In genomic region chr19:60615470-60616200, GRCm38 (mm10) we compare ENCODE assay signal across 10 mouse cellular contexts. TPM values are rescaled to one million over a fixed set of nuclear protein-coding genes. Genes with fewer than 3 reads are reported as not detected.
DNase-seq lines count a peak whose midpoint lies in the region; ATAC-seq and TF ChIP-seq lines count a peak whose summit lies in the region.
"Had no signal": no experiment of that assay in that cellular context is flagged by ENCODE, and none has a peak within 500 bp of the region (broad histone marks: within the 10 kb centered on the region; RNA-seq: fewer than 3 reads in every experiment).

No protein-coding gene starts in this region.

- ATAC-seq in neural tube, embryonic 14.5 days (ENCODE audit: low read depth), result peak; percentile 71; the same call in 1 of the 2 replicates
- ATAC-seq in midbrain, postnatal 0 days (ENCODE audit: low FRiP score), result peak; percentile 60; the same call in 1 of the 2 replicates
- ATAC-seq in intestine, embryonic 16.5 days, result no peak
- no peak for ATAC-seq in liver, embryonic 12.5 days

- no peaks in the 10 kb centered on the region for H3K9me3 ChIP-seq in neural tube, embryonic 14.5 days (ENCODE audit: control insufficient read depth, low read length)
- no peaks in the 10 kb centered on the region for H3K9me3 ChIP-seq in midbrain, postnatal 0 days (ENCODE audit: low read length)
- H3K9me3 ChIP-seq in intestine, embryonic 16.5 days (ENCODE audit: control insufficient read depth, low read length), result no peaks in the 10 kb centered on the region
- no peaks in the 10 kb centered on the region for H3K9me3 ChIP-seq in liver, embryonic 12.5 days (replicated peaks)
- H3K9me3 ChIP-seq: megakaryocyte, embryonic 14.5 days had no signal

- intact Hi-C loops in gastrocnemius, postnatal 14 days (cut with DNase I; ENCODE audit: low total_unique reads), result no loop called here

- H3K36me3 ChIP-seq in neural tube, embryonic 14.5 days (ENCODE audit: control insufficient read depth, insufficient read depth, low read length), result no peaks in the 10 kb centered on the region
- no peaks in the 10 kb centered on the region for H3K36me3 ChIP-seq in midbrain, postnatal 0 days (ENCODE audit: insufficient read depth, low read length)
- H3K36me3 ChIP-seq in intestine, embryonic 16.5 days (ENCODE audit: control insufficient read depth, insufficient read depth, low read length), result no peaks in the 10 kb centered on the region
- H3K36me3 ChIP-seq in liver, embryonic 12.5 days, result no peaks in the 10 kb centered on the region
- H3K36me3 ChIP-seq: heart, embryonic 13.5 days had no signal

- no peak overlapping the region for H3K27ac ChIP-seq in neural tube, embryonic 14.5 days (ENCODE audit: low read depth, low read length)
- no peak overlapping the region for H3K27ac ChIP-seq in midbrain, postnatal 0 days (ENCODE audit: low read depth, low read length)
- no peak overlapping the region for H3K27ac ChIP-seq in intestine, embryonic 16.5 days (ENCODE audit: low read length)
- H3K27ac ChIP-seq in liver, embryonic 12.5 days, result no peak overlapping the region
- H3K27ac ChIP-seq: heart, embryonic 13.5 days had no signal

- H3K4me1 ChIP-seq in neural tube, embryonic 14.5 days (ENCODE audit: control insufficient read depth, insufficient read depth, low read length), result no peaks in the 10 kb centered on the region
- no peaks in the 10 kb centered on the region for H3K4me1 ChIP-seq in midbrain, postnatal 0 days (ENCODE audit: insufficient read depth, low read length)
- no peaks in the 10 kb centered on the region for H3K4me1 ChIP-seq in intestine, embryonic 16.5 days (ENCODE audit: control insufficient read depth, insufficient read depth, low read length)
- no peaks in the 10 kb centered on the region for H3K4me1 ChIP-seq in liver, embryonic 12.5 days
- H3K4me1 ChIP-seq: heart, embryonic 13.5 days had no signal

- TF ChIP-seq CTCF in midbrain, postnatal 0 days (IDR thresholded peaks at IDR 0.05), result no peak

- no peak overlapping the region for H3K4me2 ChIP-seq in neural tube, embryonic 14.5 days (ENCODE audit: low read depth, low read length)
- H3K4me2 ChIP-seq in midbrain, postnatal 0 days (ENCODE audit: low read depth, low read length, poor library complexity, severe bottlenecking), result no peak overlapping the region
- H3K4me2 ChIP-seq in intestine, embryonic 16.5 days (ENCODE audit: low read depth, low read length), result no peak overlapping the region
- H3K4me2 ChIP-seq in liver, embryonic 12.5 days, result no peak overlapping the region
- H3K4me2 ChIP-seq: heart, embryonic 13.5 days had no signal

- DNase-seq in gastrocnemius, postnatal 14 days, result peak; percentile 8
- no peak for DNase-seq in gastrocnemius, adult 8-10 months (ENCODE audit: low spot score in 2 of 2)
- DNase-seq in neural tube, embryonic 10.5 days (ENCODE audit: extremely low spot score, low spot score), result no peak
- peak; percentile 96 to 97 for DNase-seq in cerebellum, postnatal 14 days
- peak; percentile 91 for DNase-seq in midbrain, postnatal 0 days (ENCODE audit: low spot score)

- 58% methylated on average over 5 of the region's 5 CpGs for WGBS in neural tube, embryonic 14.5 days
- 61% methylated on average over 5 of the region's 5 CpGs for WGBS in midbrain, postnatal 0 days
- WGBS in intestine, embryonic 16.5 days, result 77% methylated on average over 5 of the region's 5 CpGs
- 57% methylated on average over 5 of the region's 5 CpGs for WGBS in liver, embryonic 12.5 days (ENCODE audit: insufficient replicate concordance)

- H3K27me3 ChIP-seq in neural tube, embryonic 14.5 days (ENCODE audit: control insufficient read depth, insufficient read depth, low read length), result no peaks in the 10 kb centered on the region
- H3K27me3 ChIP-seq in midbrain, postnatal 0 days (ENCODE audit: insufficient read depth, low read length), result no peaks in the 10 kb centered on the region; the same call in 1 of the 2 replicates
- no peaks in the 10 kb centered on the region for H3K27me3 ChIP-seq in intestine, embryonic 16.5 days (replicated peaks; ENCODE audit: control insufficient read depth, insufficient read depth, low read length)
- no peaks in the 10 kb centered on the region; the same call in 1 of the 2 replicates for H3K27me3 ChIP-seq in liver, embryonic 12.5 days (replicated peaks)
- H3K27me3 ChIP-seq: heart, embryonic 13.5 days had no signal

- no peak overlapping the region for H3K4me3 ChIP-seq in neural tube, embryonic 14.5 days (ENCODE audit: low read depth, low read length)
- H3K4me3 ChIP-seq in midbrain, postnatal 0 days (ENCODE audit: low read depth, low read length), result no peak overlapping the region
- no peak overlapping the region for H3K4me3 ChIP-seq in intestine, embryonic 16.5 days (ENCODE audit: low read length)
- no peak overlapping the region for H3K4me3 ChIP-seq in liver, embryonic 12.5 days
- H3K4me3 ChIP-seq: heart, embryonic 13.5 days; megakaryocyte, embryonic 14.5 days had no signal

- H3K9ac ChIP-seq in neural tube, embryonic 14.5 days (replicated peaks; ENCODE audit: low read depth, low read length), result no peak overlapping the region
- H3K9ac ChIP-seq in midbrain, postnatal 0 days (replicated peaks; ENCODE audit: low read length, poor library complexity, severe bottlenecking), result no peak overlapping the region
- H3K9ac ChIP-seq in intestine, embryonic 16.5 days (ENCODE audit: low read depth, low read length), result no peak overlapping the region
- no peak overlapping the region for H3K9ac ChIP-seq in liver, embryonic 12.5 days
- H3K9ac ChIP-seq: heart, embryonic 13.5 days had no signal

RNA-seq across cellular contexts. Expression of gene Cacul1, which starts 34.8 kb away (rescaled TPM):
- total RNA-seq in gastrocnemius, postnatal 14 days (2021), result 10 to 100 TPM; 25.4 to 26.0 TPM
- 10 to 100 TPM; 31.3 to 34.7 (median 32.7) TPM for total RNA-seq in gastrocnemius, adult 8-10 months (2022)
- 25.3 and 28.7 TPM in 2 replicates for polyA plus RNA-seq in neural tube, embryonic 14.5 days (2014; fragmentation: Nextera tagmentation; extraction: Ambion mirVana)
- total RNA-seq in midbrain, postnatal 0 days (2014; rRNA removed), result 60.6 and 66.3 TPM in 2 replicates
- 12.2 and 14.9 TPM in 2 replicates for polyA plus RNA-seq in midbrain, postnatal 0 days (2015; fragmentation: Nextera tagmentation; extraction: Ambion mirVana)
- 12.2 and 12.4 TPM in 2 replicates for polyA plus RNA-seq in intestine, embryonic 16.5 days (2015; fragmentation: Nextera tagmentation; extraction: Ambion mirVana)
- 17.3 and 17.5 TPM in 2 replicates for polyA plus RNA-seq in liver, embryonic 12.5 days (2016; fragmentation: Nextera tagmentation; extraction: Ambion mirVana)

Comparison
In these comparisons a context has a peak if more than half of its experiments do, and no peak if none do; other contexts are left out.
1. DNase-seq: peak in gastrocnemius, postnatal 14 days (single experiment), cerebellum, postnatal 14 days (2 of 2) and midbrain, postnatal 0 days (single experiment); none in gastrocnemius, adult 8-10 months (0 of 2) and neural tube, embryonic 10.5 days (single experiment).
2. ATAC-seq: peak in neural tube, embryonic 14.5 days (single experiment) and midbrain, postnatal 0 days (single experiment); none in intestine, embryonic 16.5 days (single experiment) and liver, embryonic 12.5 days (single experiment).